Mouse (Mus musculus) liver, postnatal 0 days (tissue): ENCODE measurements around the gene Mterf4.

Experiments
- CTCF ChIP-seq: sonication (generic); IDR thresholded peaks from 2 replicates; pipeline ENCODE4 v1.5.1; 2016; ENCODE audit warnings: antibody characterized with exemption, low read depth
- EP300 ChIP-seq: IDR thresholded peaks from 2 replicates; pipeline ENCODE4 v1.6.1; 2016; ENCODE audit warnings: antibody characterized with exemption, low read depth, mild to moderate bottlenecking

DNA sequence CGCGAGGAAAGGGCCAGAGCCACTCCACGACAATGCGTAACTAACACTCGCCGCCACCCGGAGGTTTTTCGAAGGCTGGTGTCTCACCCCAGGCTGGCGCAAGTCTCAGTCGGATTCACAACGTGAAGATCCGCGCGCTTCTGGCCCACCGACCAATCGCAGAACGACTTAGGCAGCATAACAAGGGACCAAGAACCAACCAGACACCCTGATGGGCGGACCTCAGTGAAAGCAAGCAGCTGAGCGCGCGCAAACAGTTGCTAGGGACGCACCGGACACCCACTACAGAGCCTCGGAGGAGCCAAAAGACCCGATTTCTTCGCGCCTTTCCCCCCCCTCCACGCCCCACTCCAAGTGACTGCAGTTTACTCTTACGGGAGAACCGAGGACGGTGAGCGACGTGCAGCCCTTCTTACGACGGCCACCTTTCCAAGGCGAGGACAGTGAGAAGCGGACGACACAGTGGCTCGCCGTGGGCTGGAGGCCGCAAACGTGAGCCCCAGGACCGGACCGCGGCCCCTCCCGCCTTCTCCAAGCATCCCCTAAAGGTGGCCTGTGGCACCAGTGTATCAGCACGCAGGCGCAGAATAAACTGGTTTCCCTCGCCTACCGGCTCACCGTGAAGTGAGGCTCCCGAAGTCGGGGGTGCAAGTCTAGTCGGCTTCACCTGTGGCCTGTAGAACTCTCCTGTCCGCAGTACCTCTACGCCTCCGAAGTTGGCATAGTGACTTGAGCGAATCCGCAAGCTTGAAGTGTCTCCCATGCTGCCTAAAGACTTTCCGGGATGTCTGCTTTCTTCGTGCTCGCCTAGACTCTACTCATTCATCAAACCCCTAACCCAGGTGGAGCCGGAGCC is 37.2 kb upstream of the Mterf4 start, which contains the start of the genes Ppp1r7 and Pask:
- TF ChIP-seq CTCF: no peak
- TF ChIP-seq EP300: peak; percentile 28; the same call in 1 of the 2 replicates
